Mouse (Mus musculus): Measurements from ENCODE around the gene Krtap31-1.
"Not testable (repeated sequence)": the region's sequence is repeated elsewhere in the genome, so short reads cannot be mapped to it uniquely, and the experiment has no call there.

Krtap31-1 gene

DNA sequence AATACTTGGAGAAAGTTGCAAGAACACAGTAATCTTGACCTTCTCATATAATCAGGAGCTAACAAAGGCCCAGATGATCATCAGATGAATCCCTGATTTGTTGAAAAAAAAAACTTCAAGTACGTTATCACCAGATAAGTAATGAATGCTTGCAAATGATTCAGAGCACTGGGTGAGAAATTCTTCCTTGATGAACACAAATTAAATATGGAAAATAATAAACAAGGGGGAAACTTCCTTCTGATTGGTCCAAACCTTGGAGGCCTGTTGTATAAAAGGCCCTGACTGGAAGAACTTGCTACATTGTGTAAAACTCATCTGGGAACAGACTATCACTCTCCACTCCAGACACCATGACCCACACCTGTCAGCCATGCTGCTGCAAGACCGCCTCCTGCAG is at the start of gene Krtap31-1:
Gene Krtap31-1 (plus strand): TSS at position 301 of the 400 bp plus-strand sequence.
- no peak for DNase-seq

DNA sequence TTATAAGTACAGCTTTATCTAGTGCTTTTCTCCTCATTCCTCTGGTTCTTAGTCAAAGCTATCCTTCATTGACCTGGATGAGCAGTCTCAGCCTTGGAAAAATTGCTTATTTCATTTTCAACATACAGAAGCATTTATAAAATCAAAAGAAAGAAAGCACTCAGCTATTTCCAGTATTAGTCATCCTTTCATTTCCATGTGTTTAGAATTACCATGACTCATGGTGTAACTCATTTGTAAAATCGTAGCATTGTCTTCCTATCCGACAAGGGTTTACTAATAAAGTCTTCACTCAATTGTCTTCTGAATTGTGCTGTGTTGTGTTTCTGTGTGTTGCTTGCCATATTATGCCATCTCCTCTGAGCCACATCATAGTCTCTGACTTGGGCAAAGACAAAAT is 49.0 kb upstream of the Krtap31-1 start:
- DNase-seq, result no peak

DNA sequence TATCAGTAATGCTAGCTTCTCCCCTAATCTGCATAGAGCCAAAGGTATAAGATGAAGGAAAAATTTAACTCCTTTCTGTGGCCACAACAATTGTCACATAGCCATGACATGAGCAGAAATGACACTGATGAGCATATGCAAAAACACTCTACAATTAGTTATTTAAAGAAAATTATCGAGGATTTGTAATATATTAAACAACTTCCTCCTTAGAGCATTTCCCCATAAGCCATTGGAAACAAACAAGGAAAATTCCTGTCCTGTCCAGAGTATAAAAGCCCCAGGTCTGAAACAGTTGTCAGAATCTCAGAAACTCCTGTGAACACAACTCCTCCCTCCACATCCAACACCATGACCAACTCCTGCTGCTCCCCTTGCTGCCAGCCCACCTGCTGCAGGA is 43.5 kb upstream of the Krtap31-1 start, which contains the start of gene Gm11559:
Gene Gm11559 (plus strand): TSS at position 301 of the 400 bp plus-strand sequence.
- not testable (repeated sequence) for DNase-seq

DNA sequence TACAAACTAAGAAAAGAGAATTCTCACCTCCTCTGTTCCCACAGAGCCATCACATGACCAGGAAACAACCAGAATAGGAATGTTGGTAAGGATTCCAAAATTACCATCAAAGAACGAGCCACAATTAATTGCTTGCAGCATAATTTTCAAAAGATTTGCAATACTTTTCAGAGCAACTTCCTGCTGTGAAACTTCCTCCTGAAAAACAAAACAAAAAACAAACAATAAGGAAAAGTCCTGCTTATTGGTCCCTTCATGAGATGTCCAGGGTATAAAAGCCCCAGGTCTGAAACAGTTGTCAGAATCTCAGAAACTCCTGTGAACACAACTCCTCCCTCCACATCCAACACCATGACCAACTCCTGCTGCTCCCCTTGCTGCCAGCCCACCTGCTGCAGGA is 34.6 kb upstream of the Krtap31-1 start, which contains the start of gene Krtap9-1:
Gene Krtap9-1 (plus strand): TSS at position 301 of the 400 bp plus-strand sequence.
- not testable (repeated sequence) for DNase-seq

DNA sequence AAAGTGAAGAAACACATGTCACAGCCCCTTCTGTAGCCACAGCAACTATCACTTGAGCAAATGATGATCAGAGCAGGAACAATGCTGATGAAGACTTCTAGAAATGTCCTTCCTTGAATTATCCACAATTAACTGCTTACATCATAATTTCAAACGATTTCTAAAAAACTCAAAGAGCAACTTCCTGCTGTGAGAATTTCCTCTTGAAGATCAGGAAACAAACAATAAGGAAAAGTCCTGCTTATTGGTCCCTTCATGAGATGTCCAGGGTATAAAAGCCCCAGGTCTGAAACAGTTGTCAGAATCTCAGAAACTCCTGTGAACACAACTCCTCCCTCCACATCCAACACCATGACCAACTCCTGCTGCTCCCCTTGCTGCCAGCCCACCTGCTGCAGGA is 28.8 kb upstream of the Krtap31-1 start, which contains the start of gene Gm11567:
Gene Gm11567 (plus strand): TSS at position 301 of the 400 bp plus-strand sequence.
- not testable (repeated sequence) for DNase-seq

DNA sequence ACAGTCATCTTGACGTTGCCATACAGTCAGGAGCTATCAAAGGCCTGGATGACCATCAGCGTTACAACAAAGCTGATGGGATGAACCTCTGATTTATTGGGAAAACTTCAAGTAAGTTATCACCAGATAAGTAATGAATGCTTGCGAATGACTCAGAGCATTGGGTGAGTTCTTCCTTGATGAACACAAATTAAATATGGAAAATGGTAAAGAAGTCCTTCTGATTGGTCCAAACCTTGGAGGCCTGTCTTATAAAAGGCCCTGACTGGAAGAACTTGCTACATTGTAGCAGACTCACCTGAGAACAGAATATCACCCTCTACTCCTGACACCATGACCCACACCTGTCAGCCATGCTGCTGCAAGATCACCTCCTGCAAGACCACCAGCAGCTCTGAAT is 6.7 kb downstream of the Krtap31-1 start, which contains the start of gene Gm11565:
Gene Gm11565 (plus strand): TSS at position 301 of the 400 bp plus-strand sequence.
- DNase-seq, result no peak

DNA sequence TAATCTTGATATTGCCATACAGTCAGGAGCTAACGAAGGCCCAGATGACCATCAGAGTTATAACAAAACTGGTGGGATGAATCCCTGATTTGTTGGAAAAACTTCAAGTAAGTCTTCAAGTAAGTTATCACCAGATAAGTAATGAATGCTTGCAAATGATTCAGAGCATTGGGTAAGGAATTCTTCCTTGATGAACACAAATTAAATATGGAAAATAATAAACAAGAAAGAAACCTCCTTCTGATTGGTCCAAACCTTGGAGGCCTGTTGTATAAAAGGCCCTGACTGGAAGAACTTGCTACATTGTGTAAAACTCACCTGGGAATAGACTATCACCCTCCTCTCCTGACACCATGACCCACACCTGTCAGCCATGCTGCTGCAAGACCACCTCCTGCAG is 28.3 kb downstream of the Krtap31-1 start, which contains the start of gene Krtap31-2:
Gene Krtap31-2 (plus strand): TSS at position 301 of the 400 bp plus-strand sequence.
- DNase-seq, result no peak

DNA sequence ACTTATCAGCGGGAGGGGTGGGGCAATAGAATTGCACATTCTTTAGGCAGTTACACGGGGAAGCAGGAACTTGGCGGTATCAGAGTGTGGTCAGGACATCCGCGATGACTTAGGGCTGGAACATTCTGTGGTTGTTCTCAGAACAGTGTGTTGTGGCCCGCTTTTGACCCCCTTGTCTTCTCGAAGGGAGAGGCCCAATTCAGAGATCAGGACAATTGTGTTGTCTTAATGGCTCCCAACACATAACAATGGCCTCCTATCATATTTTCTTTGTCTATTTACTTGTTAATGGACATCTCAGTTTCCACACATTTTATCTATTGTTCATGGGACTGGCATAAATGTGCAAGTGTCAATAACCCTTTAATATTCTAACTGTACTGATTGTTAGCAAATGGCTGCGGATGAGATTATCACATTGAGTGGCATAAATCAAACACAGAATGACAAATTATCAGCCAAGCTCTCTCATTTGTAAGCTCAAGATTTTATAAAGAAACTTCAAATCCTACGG is 30.1 kb downstream of the Krtap31-1 start:
- no peak for DNase-seq

DNA sequence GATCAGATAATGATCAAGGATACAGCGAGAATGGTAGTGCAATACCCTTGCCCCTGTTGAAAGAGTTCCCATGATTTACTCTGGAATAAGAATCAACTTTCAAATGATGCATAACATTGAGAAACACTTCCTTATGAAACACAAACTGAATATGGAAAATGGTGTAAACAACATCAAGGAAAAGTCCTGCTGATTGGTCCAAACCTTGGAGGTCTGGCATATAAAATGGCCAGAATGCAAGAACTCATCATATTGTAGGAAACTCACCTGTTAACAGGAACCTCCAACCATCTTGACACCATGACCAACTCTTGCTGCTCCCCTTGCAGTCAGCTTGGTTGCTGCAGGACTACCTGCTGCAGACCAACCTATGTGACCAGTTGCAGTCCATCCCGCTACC is 40.5 kb downstream of the Krtap31-1 start, which contains the start of gene Krtap9-5:
Gene Krtap9-5 (plus strand): TSS at position 301 of the 400 bp plus-strand sequence.
- DNase-seq, result no peak

All from lung, adult 18-20 months (tissue).